Mouse (Mus musculus): Measurements from ENCODE around the gene Bcl7b.

The Bcl7b gene

DNA sequence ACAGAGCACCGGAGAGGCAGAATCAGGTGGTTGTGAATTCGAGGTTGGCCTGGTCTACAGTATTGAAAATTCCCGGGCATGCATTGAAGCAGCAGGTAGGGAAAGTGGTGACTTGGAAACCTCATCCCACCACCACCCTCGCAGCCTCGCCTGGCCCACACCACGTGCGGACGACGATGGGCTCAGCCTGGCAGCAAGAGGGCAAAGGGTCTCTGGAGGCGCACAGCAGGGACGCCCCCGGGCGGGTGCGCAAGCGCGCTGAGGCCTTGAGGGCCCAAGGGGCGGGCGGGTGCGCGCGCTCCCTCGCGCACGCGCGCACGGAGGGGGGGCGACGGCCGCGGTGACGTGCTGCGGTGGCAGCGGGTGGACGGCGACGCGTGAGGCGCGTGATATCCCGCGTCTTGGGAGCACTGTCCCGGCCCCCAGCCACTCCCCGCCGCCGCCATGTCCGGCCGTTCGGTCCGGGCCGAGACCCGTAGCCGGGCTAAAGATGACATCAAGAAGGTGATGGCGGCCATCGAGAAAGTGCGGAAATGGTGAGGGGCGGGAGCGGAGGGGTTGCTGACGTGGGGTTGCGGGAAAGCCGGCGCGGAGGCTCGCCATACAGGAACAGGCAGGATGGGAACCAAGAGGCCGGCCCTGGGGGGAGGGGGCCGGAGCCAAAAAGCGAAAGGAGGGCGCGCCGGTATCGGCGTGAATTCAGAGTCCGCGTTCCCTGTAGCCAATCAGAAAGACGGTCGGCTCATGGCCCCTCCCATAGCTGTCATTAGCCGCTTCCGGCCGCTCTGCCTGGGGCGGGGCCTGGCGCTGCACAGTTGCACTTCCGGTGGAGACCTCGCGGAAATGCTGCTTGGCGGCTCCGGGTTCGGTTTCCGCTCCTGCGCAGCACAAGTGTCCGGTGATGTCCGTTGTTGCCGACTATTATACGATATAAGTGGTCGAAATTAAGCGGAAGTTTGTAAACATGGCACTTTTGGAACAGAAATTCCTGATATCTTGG lies at the start of gene Bcl7b:
TSS of gene Bcl7b (plus strand) at position 221 of the 1,000 bp plus-strand sequence.
- DNase-seq, result peak; percentile 92 to 95

DNA sequence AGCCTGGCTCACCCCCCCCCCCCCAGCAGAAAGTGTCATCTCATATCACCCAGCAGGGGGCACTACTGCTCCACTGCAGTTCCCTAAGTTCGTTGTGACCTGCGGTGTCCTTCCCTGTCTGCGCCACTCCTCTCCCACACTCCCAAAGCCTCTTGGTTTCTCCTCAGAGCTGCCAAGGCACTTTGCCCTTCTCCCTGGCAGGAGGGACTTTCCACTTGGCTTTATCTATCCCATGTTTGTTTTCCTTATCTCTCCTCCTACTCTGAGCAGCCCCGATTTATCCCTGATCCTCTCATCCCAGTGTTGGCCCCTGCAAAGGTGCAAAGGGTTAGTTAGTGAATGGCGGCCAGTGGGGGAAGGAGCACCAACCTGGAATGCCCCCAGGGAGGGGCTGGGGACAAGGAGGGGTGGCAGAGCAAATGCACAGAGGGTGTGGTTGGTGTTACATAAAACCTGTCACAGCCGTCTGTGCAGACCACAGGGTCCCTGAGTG lies 49.4 kb upstream of the Bcl7b start:
- DNase-seq, result peak; percentile 31 to 62

DNA sequence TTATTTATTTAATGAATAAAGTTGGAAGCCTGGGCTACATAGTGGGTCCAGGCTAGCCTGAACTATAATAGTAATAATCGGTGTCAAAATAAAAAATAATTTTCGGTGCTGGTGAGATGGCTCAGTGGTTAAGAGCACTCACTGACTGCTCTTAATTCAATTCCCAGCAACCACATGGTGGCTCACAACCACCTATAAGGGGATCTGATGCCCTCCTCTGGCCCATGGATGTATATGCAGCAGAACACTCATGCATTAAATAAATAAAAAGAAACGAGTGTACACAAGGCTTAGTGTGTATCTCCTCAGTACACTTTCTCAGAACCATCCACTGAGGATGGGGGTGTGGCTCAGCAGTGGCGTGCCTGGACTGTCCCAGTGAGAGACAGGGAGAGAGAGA lies 47.3 kb upstream of the Bcl7b start:
- no peak for DNase-seq

DNA sequence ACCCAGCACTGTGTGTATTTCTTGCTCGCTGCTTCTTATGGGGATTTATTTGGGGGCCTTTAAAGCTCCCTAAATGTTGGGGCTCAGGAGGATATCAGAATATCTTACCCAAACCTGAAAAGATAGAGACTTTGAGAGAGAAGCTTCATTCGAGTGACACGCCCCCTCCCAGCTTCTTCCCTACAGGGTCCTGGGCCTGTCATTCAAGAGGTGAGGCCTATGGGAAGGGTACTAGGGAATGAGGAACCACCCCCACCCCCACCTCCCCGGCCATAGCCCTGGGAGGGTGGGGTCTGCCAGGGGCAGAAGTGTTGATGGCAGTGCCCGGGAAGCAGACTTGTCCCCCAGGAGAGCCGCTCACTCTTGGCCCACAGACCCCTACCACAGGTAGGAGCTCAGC lies 42.0 kb upstream of the Bcl7b start:
- no peak for DNase-seq

DNA sequence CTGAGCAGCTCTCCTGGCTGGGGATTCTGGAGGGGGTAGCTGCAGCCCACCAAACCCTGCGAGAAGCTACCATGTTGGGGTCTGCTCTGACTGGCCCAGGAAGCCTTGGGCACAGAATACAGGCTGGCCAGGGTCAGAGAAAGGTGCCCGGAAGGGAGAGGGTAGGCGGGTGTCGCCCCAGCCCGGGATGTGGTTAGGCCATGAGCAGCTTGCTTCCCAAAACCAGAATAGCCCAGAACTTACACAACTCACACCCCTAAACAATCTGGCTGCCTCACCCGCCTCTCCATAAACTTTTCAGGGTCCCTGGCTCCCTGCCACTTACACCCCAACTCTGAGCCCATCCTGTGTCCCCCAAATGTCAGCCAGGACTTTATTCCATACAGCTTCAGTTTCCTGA lies 40.4 kb upstream of the Bcl7b start:
- no peak for DNase-seq

DNA sequence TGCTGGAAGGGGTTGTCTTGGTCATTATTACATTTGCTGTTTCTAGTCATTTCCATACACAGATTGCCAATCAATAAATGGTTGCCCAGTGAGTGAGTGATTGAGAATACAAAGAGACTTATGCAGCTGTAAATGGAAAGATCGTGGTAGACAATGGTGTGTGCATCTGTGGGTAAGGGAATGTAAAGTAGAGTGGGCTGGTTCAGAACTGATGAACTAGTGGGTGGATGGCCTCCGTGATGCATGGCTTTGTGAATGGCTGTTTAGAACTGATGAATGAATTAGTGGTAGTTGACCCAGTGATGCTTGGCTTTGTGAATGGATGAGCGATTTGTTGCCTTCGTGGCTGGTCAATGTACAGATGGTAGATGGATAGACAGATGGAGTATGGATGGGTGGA lies 38.3 kb upstream of the Bcl7b start:
- no peak for DNase-seq

DNA sequence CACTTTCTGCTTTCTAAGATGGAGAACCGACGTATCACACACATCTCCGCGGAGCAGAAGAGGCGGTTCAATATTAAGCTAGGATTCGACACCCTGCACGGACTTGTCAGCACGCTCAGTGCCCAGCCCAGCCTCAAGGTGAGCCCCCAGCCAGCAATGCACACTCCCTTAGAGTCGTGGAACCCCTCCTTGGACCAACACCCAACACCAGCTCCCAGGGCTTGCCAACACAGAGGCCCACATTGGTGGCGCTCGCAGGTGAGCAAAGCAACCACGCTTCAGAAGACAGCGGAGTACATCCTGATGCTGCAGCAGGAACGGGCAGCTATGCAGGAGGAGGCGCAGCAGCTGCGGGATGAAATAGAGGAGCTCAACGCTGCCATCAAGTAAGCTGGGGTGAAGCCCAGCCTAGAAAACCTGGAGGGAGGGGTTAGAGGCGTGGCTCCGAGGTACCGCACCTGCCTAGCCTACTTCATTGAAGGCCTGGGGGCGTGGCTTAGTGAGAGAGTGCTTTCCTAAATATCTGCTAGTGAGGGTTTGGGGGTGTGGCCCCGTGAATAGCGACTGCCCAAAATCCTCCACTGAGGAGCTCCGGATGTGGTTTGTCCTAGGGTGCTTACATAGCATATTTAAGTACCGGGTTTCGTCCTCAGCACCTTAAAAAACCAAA lies 34.2 kb upstream of the Bcl7b start:
- peak; percentile 61 to 70 for DNase-seq

DNA sequence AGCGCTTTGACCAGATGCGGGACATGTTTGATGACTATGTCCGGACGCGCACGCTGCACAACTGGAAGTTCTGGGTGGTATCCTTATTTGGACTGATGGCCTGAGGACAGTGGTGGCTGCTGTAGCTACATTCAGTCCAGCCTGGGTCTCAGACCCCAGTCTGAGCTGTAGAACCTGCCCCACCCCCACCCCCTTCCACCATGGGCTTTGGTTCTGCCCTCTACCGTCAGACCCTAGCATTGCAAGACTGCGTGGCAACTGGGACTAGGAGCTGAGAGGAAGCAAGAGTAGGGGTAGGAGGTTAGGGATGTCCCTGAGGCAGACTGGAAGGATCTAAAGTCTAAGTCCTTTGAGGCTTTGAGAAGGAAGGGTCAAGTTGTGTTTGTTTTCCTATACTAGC lies 33.5 kb upstream of the Bcl7b start:
- DNase-seq, result peak; percentile 32 to 53

DNA sequence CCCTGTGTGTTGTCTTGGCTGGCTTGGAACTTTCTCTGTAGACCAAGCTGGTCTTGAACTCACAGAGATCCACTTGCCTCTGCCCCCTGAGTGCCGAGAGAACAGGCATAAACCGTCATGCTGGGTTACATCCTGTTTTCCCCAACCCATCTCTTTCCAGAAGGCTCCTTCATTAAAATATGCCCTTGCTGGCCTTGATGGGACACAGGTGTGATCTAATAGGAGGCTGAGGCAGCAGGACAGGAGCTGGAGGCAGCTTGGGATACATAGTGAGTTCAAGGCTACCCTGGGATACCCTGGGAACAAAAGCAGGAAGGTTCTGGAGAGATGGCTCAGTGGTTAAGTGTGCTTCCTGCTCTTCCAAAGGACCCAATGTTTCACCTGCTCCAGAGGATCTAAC lies 28.2 kb upstream of the Bcl7b start:
- DNase-seq, result no peak

DNA sequence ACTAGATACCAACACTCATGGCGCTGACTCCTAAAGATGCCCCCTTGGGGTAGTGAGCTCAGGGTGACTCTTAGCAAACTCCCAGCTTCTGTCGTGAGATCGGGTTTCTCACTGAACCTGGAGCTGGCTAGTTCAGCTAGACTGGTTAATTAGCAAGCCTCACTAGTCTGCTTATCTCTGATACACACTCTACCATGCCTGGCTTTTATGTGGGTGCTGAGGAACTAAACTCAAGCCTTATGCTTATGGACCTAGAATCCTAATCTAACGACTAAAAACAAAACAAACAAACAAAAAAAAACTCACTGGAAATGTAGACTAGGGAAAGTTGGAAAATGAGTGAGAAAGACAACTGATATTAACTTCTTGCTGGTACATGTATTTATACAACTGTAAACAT lies 23.6 kb upstream of the Bcl7b start:
- DNase-seq, result no peak

DNA sequence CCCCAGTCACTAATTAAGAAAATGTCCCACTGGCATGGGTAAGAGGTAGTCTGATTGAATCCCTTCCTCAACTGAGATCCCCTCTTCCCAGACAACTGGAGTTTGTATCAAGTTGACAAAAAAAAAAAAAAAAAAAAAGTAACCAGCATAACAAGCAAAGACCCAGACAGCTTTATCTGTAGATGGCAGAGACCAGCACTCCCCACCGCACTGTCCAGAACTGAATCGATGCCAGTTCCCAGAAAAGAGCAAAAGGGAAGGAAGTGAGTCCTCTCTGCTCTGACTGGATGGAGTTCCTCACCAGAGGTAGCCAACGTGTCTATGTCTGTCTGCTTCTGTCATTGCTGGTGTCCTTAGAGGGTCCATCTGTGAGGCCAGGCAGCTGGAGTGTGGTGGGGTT lies 22.6 kb upstream of the Bcl7b start:
- no peak for DNase-seq

DNA sequence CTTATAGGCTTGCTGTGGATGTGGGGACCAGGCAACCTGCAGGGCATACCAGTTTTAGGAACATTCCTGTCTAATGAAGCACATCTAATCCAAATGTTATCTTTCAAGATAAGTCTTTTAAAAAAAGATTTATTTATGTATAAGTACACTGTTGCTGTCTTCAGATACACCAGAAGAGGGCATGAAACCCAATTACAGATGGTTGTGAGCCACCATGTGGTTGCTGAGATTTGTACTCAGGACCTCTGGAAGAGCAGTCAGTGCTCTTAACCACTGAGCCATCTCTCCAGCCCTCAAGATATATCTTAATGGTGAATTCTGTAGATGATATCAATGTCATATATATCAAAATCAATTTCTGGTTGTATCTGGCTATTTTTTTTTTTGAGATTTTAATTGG lies 22.1 kb upstream of the Bcl7b start:
- DNase-seq, result no peak

DNA sequence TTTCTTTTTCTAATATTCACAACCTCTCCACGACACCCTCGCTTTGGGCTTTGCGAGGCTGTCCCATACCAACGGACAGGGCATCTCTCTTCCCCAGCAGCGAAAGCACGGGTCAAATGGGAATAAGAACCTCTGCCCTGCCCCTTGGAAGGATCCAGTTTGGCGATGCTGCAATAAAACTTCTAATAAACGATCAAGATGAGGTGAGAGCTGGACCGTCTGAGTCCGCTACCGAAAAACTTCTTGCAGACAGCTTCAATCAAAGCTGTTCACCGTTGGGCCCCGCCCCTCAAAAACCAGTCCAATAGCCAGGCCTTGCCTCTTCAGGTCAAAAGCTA lies 19.4 kb upstream of the Bcl7b start:
- DNase-seq, result no peak

DNA sequence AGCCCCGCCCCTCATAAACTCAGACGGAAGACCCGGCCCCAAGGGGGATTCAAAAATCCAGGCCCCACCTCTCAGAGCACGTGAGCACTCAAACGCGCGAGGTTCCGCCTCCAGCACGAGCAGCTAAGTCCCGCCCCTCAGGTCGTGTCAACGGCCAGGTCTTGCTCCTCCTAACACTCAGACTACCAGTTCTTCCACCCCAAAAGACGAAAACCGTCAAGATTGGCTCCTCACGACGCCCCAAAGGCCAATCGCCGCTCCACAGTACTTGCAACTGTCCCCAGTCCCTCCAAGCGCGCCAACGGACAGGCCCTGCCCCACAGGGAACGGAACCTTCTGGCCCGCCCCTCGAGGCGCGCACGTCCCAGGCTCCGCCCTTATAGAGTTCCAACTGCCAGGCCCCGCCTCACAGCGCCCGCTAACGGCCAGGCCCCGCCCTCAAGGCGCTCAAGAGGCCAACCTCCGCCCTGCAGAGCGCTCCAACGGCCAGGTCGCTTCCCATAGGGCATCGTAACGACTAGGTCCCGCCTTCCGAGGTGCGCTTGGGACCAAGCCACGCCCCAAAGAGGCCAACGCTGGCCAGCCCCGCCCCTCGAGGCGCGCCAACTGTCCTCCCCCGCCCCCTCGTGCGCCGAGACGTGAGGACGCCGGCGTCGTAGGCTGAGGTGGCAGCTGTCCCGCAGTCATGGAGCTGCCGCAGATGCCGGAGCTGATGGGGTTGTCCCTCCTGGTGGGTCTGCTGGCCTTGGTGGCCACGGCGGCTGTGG lies 18.8 kb upstream of the Bcl7b start, which contains the start of gene Tbl2:
TSS of gene Tbl2 (plus strand) at position 605 of the 767 bp plus-strand sequence.
- DNase-seq, result peak; percentile 97 to 99

DNA sequence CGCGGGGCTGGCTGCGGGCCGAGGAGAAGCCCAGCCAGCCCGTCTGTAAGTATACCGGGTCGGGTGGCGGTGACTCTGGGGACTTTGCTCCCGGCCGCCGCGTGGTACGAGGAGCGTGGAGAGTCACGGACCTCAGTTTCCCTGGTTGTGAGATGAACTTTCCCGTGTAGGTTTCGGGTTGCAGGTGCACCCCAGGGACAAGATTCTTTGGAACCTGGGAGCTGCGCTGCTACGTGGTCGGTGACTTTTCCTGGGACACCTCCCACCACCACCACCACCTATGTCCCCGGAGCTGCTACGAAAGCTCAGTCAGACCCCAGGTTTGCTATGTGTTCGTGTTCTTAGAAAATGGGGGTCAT lies 18.3 kb upstream of the Bcl7b start:
- DNase-seq, result no peak

DNA sequence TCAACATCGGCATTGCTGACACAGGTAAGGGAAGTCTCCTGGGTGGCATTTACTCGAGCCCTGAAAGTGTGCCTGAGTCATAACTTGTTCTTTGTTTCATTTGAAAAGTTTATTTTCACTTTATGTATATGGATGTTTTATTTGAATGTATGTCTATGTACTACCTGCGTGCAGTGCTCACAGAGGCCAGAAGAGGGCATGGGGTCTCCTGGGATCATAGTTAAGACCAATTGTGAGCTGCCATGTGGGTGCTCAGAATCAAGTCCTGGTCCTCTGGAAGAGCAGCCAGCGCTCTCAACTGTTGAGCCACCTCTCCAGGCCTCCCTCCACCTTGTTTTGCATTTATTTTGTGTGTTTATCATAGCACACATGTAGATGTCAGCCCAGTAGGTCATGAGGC lies 11.6 kb upstream of the Bcl7b start:
- no peak for DNase-seq

DNA sequence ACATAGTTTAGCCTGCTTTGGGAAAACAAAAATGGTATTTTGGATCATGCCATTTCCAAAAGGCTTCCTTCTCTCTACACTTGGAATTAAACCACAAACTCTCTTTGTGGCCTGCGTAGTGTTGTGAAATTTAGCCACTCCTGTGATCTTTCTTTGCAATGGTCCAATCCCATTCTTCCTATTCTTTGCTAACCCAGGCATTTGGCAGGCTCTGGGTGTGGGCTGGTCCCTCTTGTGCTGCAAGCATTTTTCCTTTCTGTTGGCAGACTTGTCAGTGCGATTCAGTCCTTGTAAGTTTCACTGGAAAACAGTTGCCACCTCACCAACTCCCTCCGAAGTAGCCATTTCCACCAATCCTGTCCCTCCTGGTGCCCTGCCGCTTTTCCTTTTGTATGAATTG lies 6.9 kb upstream of the Bcl7b start:
- no peak for DNase-seq

DNA sequence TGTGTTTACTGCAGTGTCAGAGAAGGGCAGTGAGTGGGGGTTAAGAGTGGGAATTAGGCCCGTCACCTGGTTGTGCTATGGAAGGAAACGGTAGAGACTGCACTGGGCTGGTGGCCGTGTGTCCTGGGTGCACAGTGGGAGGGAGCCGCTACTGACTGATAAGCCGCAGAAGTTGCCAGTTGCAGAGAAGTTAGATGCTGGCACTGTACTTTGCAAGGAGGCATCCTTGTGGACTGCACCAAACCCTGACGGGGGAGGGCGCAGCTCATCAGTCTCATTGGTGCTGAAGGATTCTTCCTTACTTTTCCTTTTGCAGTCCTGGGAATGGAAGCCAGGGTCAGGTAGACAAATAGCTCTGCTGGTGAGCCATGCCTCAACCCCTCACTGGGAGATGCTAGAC lies 6.4 kb upstream of the Bcl7b start:
- DNase-seq, result no peak

DNA sequence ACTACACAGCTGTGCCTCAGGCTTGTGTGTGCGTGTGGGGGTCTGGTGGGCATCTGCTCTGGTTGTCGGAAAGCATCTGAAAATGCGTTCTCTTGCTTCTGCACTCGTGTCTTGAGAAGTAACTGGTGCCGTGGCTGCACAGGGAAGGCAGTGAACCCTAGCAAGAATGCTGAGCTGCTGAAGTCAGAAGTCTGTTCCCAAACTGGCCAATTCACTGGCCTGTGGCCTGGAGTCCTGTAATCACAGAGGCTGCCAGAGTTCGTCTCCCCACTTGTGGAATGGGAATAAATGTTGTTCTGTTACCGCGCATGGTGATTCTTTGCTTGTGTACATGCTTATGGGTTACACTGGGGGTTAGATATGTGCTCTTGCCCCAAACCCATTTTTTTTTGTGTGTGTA lies 5.7 kb upstream of the Bcl7b start:
- no peak for DNase-seq

DNA sequence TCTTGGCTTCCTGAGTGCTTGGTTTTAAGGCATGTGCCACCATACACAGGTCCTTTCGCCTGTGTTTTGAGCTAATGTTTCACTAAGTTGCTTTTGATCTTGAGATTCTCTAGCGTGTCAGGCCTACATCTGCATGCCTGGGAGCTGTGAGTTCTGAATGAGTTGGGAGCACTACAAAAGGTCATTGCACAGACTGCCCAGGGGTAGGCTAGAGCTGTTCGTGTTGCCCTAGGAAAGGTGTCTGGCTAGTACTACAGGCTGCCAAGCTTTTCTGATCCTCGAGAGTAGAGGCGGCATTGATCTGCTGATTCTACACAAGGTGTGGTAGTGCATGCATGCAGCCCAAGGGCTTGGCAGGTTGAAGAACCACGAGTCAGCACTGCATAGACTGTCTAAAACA lies 5.3 kb upstream of the Bcl7b start:
- DNase-seq, result no peak

DNA sequence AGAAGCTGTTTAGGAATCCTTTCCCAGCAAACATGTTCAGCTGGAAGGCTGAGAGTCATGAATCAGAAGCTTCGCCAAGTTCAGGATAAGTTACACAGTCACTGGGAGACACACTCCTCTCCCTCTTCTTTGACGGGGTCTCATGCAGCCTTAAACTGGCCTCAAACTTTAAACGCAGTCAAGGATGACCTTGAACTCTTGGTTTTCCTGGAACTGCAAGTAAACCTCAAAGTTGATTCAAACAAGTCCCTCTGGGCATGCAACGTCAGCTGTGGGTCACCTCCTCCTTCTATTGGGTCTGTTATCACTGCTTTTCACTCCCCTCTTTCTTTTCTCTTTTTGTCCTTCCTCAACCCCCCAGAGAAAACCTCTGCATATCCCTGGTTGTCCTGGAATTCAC lies 1.2 kb upstream of the Bcl7b start:
- DNase-seq, result no peak

DNA sequence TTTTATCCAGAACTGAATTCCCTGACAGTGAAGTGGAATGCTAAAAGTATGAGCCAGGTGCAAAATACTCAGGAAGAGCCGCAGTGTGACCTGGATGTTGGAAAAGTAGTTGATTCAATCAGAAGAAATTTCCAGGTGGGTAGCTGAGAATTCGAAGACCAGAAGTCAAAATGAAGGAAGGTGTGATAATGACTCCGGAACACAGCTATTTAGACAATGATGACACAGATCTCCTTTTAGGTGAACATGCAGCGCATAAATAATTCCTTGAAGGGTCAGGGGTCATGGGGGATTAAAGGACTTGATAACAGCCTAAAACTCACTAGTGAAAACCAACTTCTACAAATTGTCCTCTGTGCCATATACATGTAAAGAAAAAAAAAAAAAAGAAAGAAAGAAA lies 614 bp upstream of the Bcl7b start:
- no peak for DNase-seq

DNA sequence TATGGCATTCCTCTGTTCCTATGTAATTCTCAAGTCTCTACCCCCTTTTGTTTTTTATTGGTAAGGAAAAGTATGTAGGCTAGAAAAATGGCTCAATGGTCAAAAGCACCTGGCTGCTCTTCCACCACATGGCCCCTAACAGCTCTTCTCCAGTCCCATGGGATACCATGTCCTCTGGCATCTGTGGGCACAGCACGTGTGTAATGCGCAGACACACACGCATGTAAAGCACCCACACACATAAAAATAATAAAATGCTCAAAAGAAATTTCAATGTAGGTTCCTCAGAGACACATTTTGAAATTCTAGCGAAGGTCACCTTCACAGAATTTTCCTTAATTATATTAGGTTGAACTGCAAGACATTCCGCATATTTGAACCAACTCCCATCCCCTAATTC lies 1.4 kb downstream of the Bcl7b start:
- no peak for DNase-seq
